Mouse (Mus musculus): ENCODE results near the gene Morn3.

DNA sequence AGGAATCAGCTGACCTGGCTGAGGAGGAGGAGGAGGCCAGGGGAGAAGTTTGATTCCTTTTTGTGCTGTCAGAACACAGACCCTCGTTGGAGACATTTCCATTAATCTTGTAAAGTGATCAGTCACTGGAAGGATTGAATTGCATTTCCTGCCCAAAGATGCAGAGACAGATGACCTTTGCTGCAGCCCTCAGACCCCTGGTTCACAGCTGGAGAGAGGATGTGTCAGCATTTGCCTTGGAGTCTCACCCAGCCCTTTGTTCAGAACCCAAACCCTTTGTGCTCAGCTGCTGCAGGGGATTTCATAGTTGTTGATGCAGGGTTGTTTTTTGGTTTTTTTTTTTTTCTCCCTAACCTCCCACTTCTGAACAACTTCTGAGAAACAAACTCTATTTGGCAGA is 51.9 kb downstream of the Morn3 start:
- no peak for TF ChIP-seq CTCF (IDR thresholded peaks at IDR 0.05; ENCODE audit: low read depth, low read length)
- TF ChIP-seq GATA1 (IDR thresholded peaks at IDR 0.05; ENCODE audit: borderline replicate concordance, low read length): no peak
- TF ChIP-seq POLR2AphosphoS5 (IDR thresholded peaks at IDR 0.05; ENCODE audit: insufficient replicate concordance, low read depth, low read length): no peak
- no peak for TF ChIP-seq TAL1 (conservative IDR thresholded peaks at IDR 0.05; ENCODE audit: low read depth, low read length)

All from G1E (cell line).